Mouse (Mus musculus) neural tube, embryonic 14.5 days (tissue): ENCODE measurements around the gene Tgm6. TPM values are rescaled to one million over a fixed set of nuclear protein-coding genes. Genes with fewer than 3 reads are reported as not detected.

Experiments
- ATAC-seq: fragments of 200-750 bp; cut with Nextera tagmentation; 2 replicates; pipeline ENCODE4 v1.8.0; 2017; ENCODE audit warnings: low read depth, mild to moderate bottlenecking, moderate TSS enrichment, moderate library complexity
- H3K27ac ChIP-seq: fragments of 300-500 bp; sonication (generic); 2 replicates; pipeline ENCODE4 v1.5.1; 2014; ENCODE audit warnings: low read depth, mild to moderate bottlenecking, control low read depth, low read length, moderate library complexity, mixed read lengths
- H3K27me3 ChIP-seq: fragments of 300-500 bp; sonication (generic); 2 replicates; pipeline ENCODE4 v1.6.1; 2014; ENCODE audit warnings: low read length; ENCODE audit not compliant: control insufficient read depth, insufficient read depth
- H3K36me3 ChIP-seq: fragments of 300-500 bp; sonication (generic); 2 replicates; pipeline ENCODE4 v1.6.1; 2014; ENCODE audit warnings: low read length, mixed read lengths; ENCODE audit not compliant: control insufficient read depth, insufficient read depth
- H3K4me1 ChIP-seq: fragments of 300-500 bp; sonication (generic); 2 replicates; pipeline ENCODE4 v1.6.1; 2014; ENCODE audit warnings: low read length; ENCODE audit not compliant: control insufficient read depth, insufficient read depth
- H3K4me2 ChIP-seq: fragments of 300-500 bp; sonication (generic); 2 replicates; pipeline ENCODE4 v1.6.1; 2014; ENCODE audit warnings: mild to moderate bottlenecking, low read depth, low read length, control low read depth
- H3K4me3 ChIP-seq: fragments of 300-500 bp; sonication (generic); 2 replicates; pipeline ENCODE4 v1.5.1; 2014; ENCODE audit warnings: low read depth, low read length, control low read depth, mixed read lengths
- H3K9ac ChIP-seq: fragments of 300-500 bp; sonication (generic); replicated peaks from 2 replicates; pipeline ENCODE4 v1.6.1; 2014; ENCODE audit warnings: low read depth, mild to moderate bottlenecking, control low read depth, low read length, mixed read lengths
- H3K9me3 ChIP-seq: fragments of 300-500 bp; sonication (generic); 2 replicates; pipeline ENCODE4 v1.6.1; 2016; ENCODE audit warnings: low read length; ENCODE audit not compliant: control insufficient read depth
- WGBS: fragments of 180-500 bp; shearing (Covaris S2); extraction: QIAGEN DNeasy Blood & Tissue Kit; methylation state at CpG from one replicate; pipeline ENCODE4 v1.1.7; 2014; 5-methylcytosine and 5-hydroxymethylcytosine counted together
- polyA plus RNA-seq: library from polyadenylated mRNA; unstranded; fragments of >200 nt; fragmentation: Nextera tagmentation; extraction: Ambion mirVana; gene quantifications from 2 replicates; pipeline ENCODE4 v1.2.1, GENCODE M21; 2014

Tgm6 gene
- polyA plus RNA-seq, 1 experiment from 2014 or later = 0.11 TPM

DNA sequence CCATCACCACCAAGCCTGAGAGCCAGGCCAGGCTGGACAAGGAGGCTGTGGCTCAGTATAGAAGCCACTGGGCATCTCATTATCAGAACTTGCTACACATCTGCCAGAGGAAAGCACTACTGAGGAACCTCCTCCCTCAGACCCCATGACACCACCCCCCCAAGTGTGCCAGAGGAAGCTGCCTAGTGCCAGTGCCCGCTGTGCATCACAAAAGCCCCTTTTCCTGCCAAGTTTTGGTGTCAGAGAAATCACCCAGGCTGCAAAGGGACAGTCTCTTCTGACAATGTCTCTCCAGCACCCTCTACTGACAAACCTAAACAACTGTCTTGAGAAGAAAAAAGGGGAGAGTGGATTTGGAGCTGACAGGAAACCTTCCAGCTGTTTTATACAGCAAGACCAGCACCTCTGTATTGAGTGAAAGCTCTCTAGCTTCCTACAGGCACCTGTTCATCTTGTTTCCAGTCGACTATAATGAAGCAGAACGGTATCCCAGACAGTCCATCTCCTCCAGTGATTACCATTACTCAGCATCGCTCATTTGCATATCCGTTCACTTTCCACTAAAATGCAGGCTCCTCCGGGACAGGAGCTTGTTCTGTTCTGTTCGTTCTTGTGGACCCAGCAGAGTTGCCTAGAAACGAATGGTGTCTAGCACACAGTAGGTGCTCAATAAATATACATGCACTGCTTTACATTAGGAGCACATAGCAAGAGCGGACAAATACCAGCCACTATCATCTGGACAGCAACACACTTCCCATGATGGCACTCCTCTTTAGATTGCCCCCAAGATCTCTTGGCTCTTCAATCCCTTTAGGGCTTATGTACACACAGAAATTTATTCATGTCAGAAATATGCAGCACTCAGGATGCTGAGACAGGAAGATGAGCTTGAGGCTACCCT, 54.3 kb downstream of the Tgm6 start:
- H3K27ac ChIP-seq = peak overlapping the region; percentile 39; the same call in 1 of the 2 replicates

DNA sequence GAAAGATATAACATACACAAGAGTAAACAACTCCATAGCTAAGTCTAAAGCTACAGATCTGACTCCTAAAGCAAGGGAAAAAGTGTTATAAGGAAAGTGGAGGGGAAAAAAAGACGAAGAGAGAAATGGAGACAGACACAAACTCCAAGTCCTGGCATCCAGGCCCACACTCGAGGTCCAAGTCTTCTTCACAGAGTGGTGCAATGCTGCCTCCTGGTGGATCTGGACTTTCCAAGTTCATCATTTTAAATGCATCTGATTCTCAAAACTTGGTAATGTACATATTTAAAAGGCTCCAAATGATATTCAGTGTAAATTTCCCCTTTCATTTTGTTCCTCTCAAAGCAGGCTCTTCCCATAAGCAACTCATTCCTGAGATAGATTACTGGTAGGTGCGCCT, 55.6 kb downstream of the Tgm6 start:
- H3K4me1 ChIP-seq = no peaks in the 10 kb centered on the region
- no peak for ATAC-seq

More for the DNA sequence above, 54.3 kb downstream of the Tgm6 start:
- Histone ChIP-seq H3K4me2 (no peak overlapping the region), H3K27me3 (no peaks in the 10 kb centered on the region), H3K4me3 (no peak overlapping the region), H3K9ac (no peak overlapping the region), H3K4me1 (no peaks in the 10 kb centered on the region), H3K9me3 (no peaks in the 10 kb centered on the region), H3K36me3 (peaks cover 16% of the 10 kb centered on the region)
- ATAC-seq = peak; percentile 87
- WGBS = 52% methylated on average over 9 of the region's 9 CpGs

DNA sequence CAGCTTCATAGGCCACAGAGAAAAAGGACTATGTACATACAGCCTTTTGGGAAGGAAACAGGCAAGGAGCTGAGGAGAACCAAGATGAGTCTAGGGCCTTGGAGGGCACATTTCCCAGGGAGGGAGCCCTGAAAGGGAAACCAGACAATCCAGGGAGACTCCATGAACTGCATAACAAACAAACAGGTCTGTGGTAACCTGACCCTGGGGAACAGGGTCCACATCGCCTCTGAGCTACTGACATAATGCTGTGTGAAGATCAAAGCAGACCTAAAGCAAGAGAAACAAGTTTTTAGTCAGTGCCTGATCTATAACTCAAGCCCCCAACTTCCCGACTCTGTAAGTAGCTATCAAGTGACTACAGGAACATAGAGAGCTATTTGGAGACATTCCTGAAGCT, 59.5 kb downstream of the Tgm6 start:
- ATAC-seq = no peak
- 82% methylated on average over 2 of the region's 2 CpGs for WGBS
- no peak overlapping the region for H3K27ac ChIP-seq
- H3K9ac ChIP-seq = no peak overlapping the region
- peaks cover 55% of the 10 kb centered on the region for H3K36me3 ChIP-seq
- no peaks in the 10 kb centered on the region for H3K27me3 ChIP-seq
- no peak overlapping the region for H3K4me2 ChIP-seq
- no peaks in the 10 kb centered on the region for H3K9me3 ChIP-seq
- H3K4me1 ChIP-seq = peaks cover 1% of the 10 kb centered on the region
- H3K4me3 ChIP-seq = no peak overlapping the region

More for the DNA sequence above, 55.6 kb downstream of the Tgm6 start:
- H3K9ac ChIP-seq = no peak overlapping the region
- H3K9me3 ChIP-seq = no peaks in the 10 kb centered on the region
- no peaks in the 10 kb centered on the region for H3K27me3 ChIP-seq
- peaks cover 29% of the 10 kb centered on the region for H3K36me3 ChIP-seq
- WGBS = 51% methylated on average over 3 of the region's 3 CpGs
- no peak overlapping the region for H3K4me2 ChIP-seq
- no peak overlapping the region for H3K4me3 ChIP-seq
- H3K27ac ChIP-seq = no peak overlapping the region

DNA sequence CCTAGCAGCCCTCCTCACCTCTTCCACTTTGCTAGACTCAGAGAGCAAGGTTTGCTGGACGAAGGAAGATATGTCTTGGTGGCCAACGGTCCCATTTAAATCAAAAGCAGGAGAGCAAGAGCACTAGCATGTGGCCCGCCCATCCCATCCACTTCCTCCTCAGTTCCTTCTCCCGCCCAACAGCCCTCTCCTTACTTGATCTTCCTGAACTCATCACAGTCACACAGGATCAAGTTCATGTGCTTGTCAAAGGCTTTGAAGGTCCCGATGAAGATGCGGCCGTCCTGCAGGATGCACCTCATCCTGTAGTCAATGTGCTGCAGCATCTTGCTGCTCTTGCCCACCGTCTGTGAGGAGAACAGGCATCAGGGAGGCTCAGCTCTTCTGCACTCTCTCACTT, 64.6 kb downstream of the Tgm6 start:
- no peak overlapping the region for H3K27ac ChIP-seq
- no peaks in the 10 kb centered on the region for H3K9me3 ChIP-seq
- H3K36me3 ChIP-seq = peaks cover 37% of the 10 kb centered on the region
- peak overlapping the region; percentile 89; the same call in 1 of the 2 replicates for H3K4me2 ChIP-seq
- H3K27me3 ChIP-seq = peaks cover 3% of the 10 kb centered on the region; the same call in 1 of the 2 replicates
- no peak for ATAC-seq
- peaks cover 22% of the 10 kb centered on the region for H3K4me1 ChIP-seq
- no peak overlapping the region for H3K4me3 ChIP-seq
- no peak overlapping the region for H3K9ac ChIP-seq
- WGBS = 78% methylated on average over 8 of the region's 8 CpGs

DNA sequence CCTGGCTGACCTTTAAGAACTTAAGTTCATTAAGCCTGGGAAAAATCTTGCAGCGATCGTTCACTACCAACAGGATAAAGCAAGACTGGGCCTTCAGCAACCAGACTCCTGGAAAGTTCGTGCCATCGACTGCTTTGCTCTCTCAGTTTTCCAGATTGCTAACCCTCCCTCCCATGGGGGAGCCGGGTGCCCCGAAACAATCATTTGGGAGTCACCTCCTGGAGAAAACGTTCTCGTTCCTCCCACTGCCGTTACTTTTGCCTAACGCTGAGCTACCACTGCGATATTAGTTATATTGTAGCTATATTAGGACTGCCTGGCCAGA, 66.1 kb downstream of the Tgm6 start:
- H3K36me3 ChIP-seq = peaks cover 21% of the 10 kb centered on the region
- H3K4me1 ChIP-seq = peaks cover 22% of the 10 kb centered on the region
- H3K27me3 ChIP-seq = peaks cover 3% of the 10 kb centered on the region; the same call in 1 of the 2 replicates
- WGBS = under 1% methylated on average over 11 of the region's 11 CpGs
- H3K9me3 ChIP-seq = no peaks in the 10 kb centered on the region
- ATAC-seq = no peak
- peak overlapping the region; percentile 92 for H3K27ac ChIP-seq
- peak overlapping the region; percentile 80 for H3K4me3 ChIP-seq
- H3K9ac ChIP-seq = peak overlapping the region; percentile 98
- H3K4me2 ChIP-seq = peak overlapping the region; percentile 89

DNA sequence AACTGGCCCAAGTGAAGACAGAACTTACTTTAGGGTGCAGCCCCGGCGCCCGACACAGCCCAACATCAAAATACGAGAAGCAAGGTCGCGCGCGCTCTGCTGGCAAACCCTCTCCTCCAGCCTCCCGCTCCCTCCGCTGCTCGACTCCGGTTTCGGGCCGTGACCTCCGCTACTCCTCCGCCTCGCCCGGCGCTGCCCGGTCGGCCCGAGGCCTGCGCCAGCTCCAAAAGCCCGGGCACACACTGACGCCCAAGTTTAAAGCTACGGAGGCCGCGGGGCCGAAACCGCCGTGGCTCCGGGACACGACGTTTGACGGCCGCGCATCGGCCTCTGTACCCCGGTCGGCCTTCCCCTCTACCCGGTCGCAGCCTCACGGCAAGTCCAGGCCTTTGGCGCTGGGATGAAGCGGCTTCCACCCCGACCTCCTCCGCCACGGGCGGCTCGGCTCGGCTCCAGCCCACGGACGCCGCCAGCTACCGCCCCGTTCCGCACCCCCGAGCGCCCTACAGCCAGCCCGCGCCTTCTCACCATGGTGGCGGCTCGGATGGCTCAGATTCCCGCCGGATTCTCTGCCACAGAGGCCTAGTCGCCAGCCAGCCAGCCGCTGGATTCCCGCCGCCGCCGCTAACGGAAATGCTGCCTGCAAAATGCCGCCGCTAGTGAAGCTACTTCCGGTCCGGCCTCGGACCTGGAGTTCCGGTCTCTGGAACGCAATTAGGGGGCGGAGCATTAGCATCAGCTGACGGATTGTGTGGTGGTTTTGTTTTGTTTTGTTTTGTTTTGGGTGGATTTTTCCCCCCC, 66.7 kb downstream of the Tgm6 start, which contains the start of gene Snrpb:
TSS of gene Snrpb (minus strand) at position 698 of the 801 bp plus-strand sequence.
- H3K27me3 ChIP-seq = peaks cover 3% of the 10 kb centered on the region; the same call in 1 of the 2 replicates
- peak within 1 kb of the TSS; percentile 92 for H3K27ac ChIP-seq
- ATAC-seq = peak; percentile 96
- H3K36me3 ChIP-seq = peaks cover 16% of the 10 kb centered on the region
- no peaks in the 10 kb centered on the region for H3K9me3 ChIP-seq
- H3K4me3 ChIP-seq = peak within 1 kb of the TSS; percentile 80
- H3K9ac ChIP-seq = peak within 1 kb of the TSS; percentile 98
- H3K4me2 ChIP-seq = peak within 1 kb of the TSS; percentile 89
- under 1% methylated on average over 80 of the region's 81 CpGs for WGBS
- H3K4me1 ChIP-seq = peaks cover 22% of the 10 kb centered on the region

DNA sequence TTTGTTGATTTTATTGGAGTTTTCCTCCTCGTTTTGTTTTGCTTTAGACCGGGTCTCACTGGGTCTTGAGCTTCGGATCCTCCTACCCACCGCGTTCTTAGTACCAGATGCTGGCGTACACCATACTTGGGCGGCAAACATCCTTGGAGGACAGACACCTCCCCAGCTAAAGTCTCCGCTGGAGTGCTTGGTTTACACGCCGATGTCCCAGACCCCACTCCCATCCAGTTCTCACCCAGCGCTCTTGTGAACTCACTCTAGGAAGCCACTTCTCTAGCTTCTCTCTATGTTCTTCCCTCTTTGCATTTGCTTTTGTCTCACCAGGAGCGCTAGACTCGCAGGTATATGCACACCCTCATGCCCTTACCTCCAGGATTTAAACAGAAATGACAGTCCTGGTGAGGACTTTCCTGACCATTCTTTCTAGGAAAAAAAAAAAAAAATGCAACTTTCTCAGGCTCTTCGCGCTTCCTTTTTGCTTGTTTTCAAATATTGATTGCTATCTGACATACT, 67.3 kb downstream of the Tgm6 start:
- peaks cover 22% of the 10 kb centered on the region for H3K4me1 ChIP-seq

DNA sequence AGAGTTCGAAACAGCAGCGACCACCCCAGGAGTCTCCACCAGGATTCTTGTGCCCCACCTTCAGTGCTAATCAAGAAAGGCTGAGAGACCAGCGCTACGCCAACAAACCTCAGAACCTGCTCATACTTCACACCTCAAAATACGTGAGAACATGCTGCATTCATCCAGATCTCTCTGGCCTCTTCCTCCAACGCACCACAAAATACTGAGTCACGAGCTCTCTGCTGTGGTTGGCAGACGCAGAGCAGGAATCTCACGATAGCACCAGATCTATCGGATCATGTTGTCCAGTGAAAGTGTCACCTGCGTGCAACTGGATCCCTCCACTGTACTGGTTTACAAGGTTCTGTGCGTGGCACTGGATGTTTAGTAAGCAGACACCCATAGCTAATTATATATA, 76.2 kb downstream of the Tgm6 start:
- Histone ChIP-seq H3K4me1 (no peaks in the 10 kb centered on the region), H3K4me2 (no peak overlapping the region), H3K36me3 (no peaks in the 10 kb centered on the region), H3K27me3 (no peaks in the 10 kb centered on the region), H3K27ac (no peak overlapping the region), H3K4me3 (no peak overlapping the region), H3K9ac (no peak overlapping the region), H3K9me3 (no peaks in the 10 kb centered on the region)
- ATAC-seq = no peak
- WGBS = 92% methylated on average over 12 of the region's 12 CpGs

More for the DNA sequence above, 67.3 kb downstream of the Tgm6 start:
- Histone ChIP-seq H3K9me3 (no peaks in the 10 kb centered on the region), H3K27ac (peak overlapping the region; percentile 92), H3K9ac (peak overlapping the region; percentile 52), H3K36me3 (peaks cover 9% of the 10 kb centered on the region), H3K27me3 (peaks cover 3% of the 10 kb centered on the region; the same call in 1 of the 2 replicates), H3K4me2 (peak overlapping the region; percentile 89), H3K4me3 (peak overlapping the region; percentile 80)
- ATAC-seq = peak; percentile 87
- 2% methylated on average over 15 of the region's 15 CpGs for WGBS
